Mouse (Mus musculus) bone marrow, adult 2 months (tissue): ENCODE measurements around the gene Parp14.

Experiments
- CTCF ChIP-seq: fragments of 200-500 bp; IDR thresholded peaks from 2 replicates; pipeline ENCODE4 v1.5.1; 2011; ENCODE audit warnings: low read length, control low read depth; ENCODE audit not compliant: control insufficient read depth, insufficient read depth
- POLR2A ChIP-seq: fragments of 200-500 bp; IDR thresholded peaks from 2 replicates; pipeline ENCODE4 v1.6.1; 2011; ENCODE audit warnings: low read depth, mild to moderate bottlenecking, control low read depth, low read length, borderline replicate concordance; ENCODE audit not compliant: control insufficient read depth

- TF ChIP-seq CTCF (no peak), POLR2A (no peak)
These were observed 1.2 kb upstream of the Parp14 start for GRCm38 (mm10) chr16:35872410-35873006.
